Mouse (Mus musculus): ENCODE data around the gene Ctnnd2. TPM values are rescaled to one million over a fixed set of nuclear protein-coding genes. Genes with fewer than 3 reads are reported as not detected.

Gene Ctnnd2
- polyA plus RNA-seq, 1 experiment from 2014 or later: 81.5 TPM

GRCm38 (mm10) chr15:30276691-30277090 lies 104.3 kb downstream of the Ctnnd2 start:
- ATAC-seq (ENCODE audit: low read depth): no peak
- no peak overlapping the region for H3K4me2 ChIP-seq (ENCODE audit: low read depth, low read length)
- no peak overlapping the region for H3K27ac ChIP-seq (ENCODE audit: low read depth, low read length)
- no peak overlapping the region for H3K9ac ChIP-seq (replicated peaks; ENCODE audit: low read depth, low read length)
- no peaks in the 10 kb centered on the region for H3K36me3 ChIP-seq (ENCODE audit: control insufficient read depth, insufficient read depth, low read length)
- H3K4me1 ChIP-seq (ENCODE audit: control insufficient read depth, insufficient read depth, low read length): no peaks in the 10 kb centered on the region
- WGBS: 83% methylated on average over 4 of the region's 4 CpGs
- H3K4me3 ChIP-seq (ENCODE audit: low read depth, low read length): no peak overlapping the region
- H3K27me3 ChIP-seq (ENCODE audit: control insufficient read depth, insufficient read depth, low read length): no peaks in the 10 kb centered on the region
- H3K9me3 ChIP-seq (ENCODE audit: control insufficient read depth, low read length): no peaks in the 10 kb centered on the region

GRCm38 (mm10) chr15:30278610-30279009 lies 106.2 kb downstream of the Ctnnd2 start:
- no peaks in the 10 kb centered on the region for H3K36me3 ChIP-seq (ENCODE audit: control insufficient read depth, insufficient read depth, low read length)
- WGBS: 63% methylated on average over 4 of the region's 4 CpGs
- H3K4me1 ChIP-seq (ENCODE audit: control insufficient read depth, insufficient read depth, low read length): no peaks in the 10 kb centered on the region
- no peaks in the 10 kb centered on the region for H3K9me3 ChIP-seq (ENCODE audit: control insufficient read depth, low read length)
- H3K27me3 ChIP-seq (ENCODE audit: control insufficient read depth, insufficient read depth, low read length): no peaks in the 10 kb centered on the region
- H3K27ac ChIP-seq (ENCODE audit: low read depth, low read length): no peak overlapping the region
- no peak overlapping the region for H3K9ac ChIP-seq (replicated peaks; ENCODE audit: low read depth, low read length)
- no peak overlapping the region for H3K4me2 ChIP-seq (ENCODE audit: low read depth, low read length)
- ATAC-seq (ENCODE audit: low read depth): no peak
- H3K4me3 ChIP-seq (ENCODE audit: low read depth, low read length): no peak overlapping the region

- Histone ChIP-seq H3K4me2 (ENCODE audit: low read depth, low read length) (no peak overlapping the region), H3K4me3 (ENCODE audit: low read depth, low read length) (no peak overlapping the region), H3K36me3 (ENCODE audit: control insufficient read depth, insufficient read depth, low read length) (no peaks in the 10 kb centered on the region), H3K9ac (replicated peaks; ENCODE audit: low read depth, low read length) (no peak overlapping the region), H3K4me1 (ENCODE audit: control insufficient read depth, insufficient read depth, low read length) (no peaks in the 10 kb centered on the region; the same call in 1 of the 2 replicates), H3K27ac (ENCODE audit: low read depth, low read length) (no peak overlapping the region), H3K27me3 (ENCODE audit: control insufficient read depth, insufficient read depth, low read length) (no peaks in the 10 kb centered on the region), H3K9me3 (ENCODE audit: control insufficient read depth, low read length) (no peaks in the 10 kb centered on the region)
- WGBS: 81% methylated on average over 15 of the region's 15 CpGs
- peak; percentile 4; the same call in 1 of the 2 replicates for ATAC-seq (ENCODE audit: low read depth)
Measured at GRCm38 (mm10) chr15:30285572-30286244, 113.3 kb downstream of the Ctnnd2 start.

GRCm38 (mm10) chr15:30286245-30286642 lies 113.9 kb downstream of the Ctnnd2 start:
- no peak overlapping the region for H3K27ac ChIP-seq (ENCODE audit: low read depth, low read length)
- H3K4me3 ChIP-seq (ENCODE audit: low read depth, low read length): no peak overlapping the region
- no peak overlapping the region for H3K9ac ChIP-seq (replicated peaks; ENCODE audit: low read depth, low read length)
- no peaks in the 10 kb centered on the region for H3K36me3 ChIP-seq (ENCODE audit: control insufficient read depth, insufficient read depth, low read length)
- WGBS: 74% methylated on average over 7 of the region's 7 CpGs
- 0 out of 2 replicates have a peak, but pooled peaks have one; percentile 38 for ATAC-seq (ENCODE audit: low read depth)
- no peaks in the 10 kb centered on the region for H3K27me3 ChIP-seq (ENCODE audit: control insufficient read depth, insufficient read depth, low read length)
- H3K4me1 ChIP-seq (ENCODE audit: control insufficient read depth, insufficient read depth, low read length): no peaks in the 10 kb centered on the region; the same call in 1 of the 2 replicates
- no peak overlapping the region for H3K4me2 ChIP-seq (ENCODE audit: low read depth, low read length)
- no peaks in the 10 kb centered on the region for H3K9me3 ChIP-seq (ENCODE audit: control insufficient read depth, low read length)

- Histone ChIP-seq H3K4me1 (ENCODE audit: control insufficient read depth, insufficient read depth, low read length) (no peaks in the 10 kb centered on the region), H3K27ac (ENCODE audit: low read depth, low read length) (no peak overlapping the region), H3K36me3 (ENCODE audit: control insufficient read depth, insufficient read depth, low read length) (no peaks in the 10 kb centered on the region), H3K4me3 (ENCODE audit: low read depth, low read length) (no peak overlapping the region), H3K9ac (replicated peaks; ENCODE audit: low read depth, low read length) (no peak overlapping the region), H3K9me3 (ENCODE audit: control insufficient read depth, low read length) (no peaks in the 10 kb centered on the region), H3K27me3 (ENCODE audit: control insufficient read depth, insufficient read depth, low read length) (no peaks in the 10 kb centered on the region), H3K4me2 (ENCODE audit: low read depth, low read length) (no peak overlapping the region)
- ATAC-seq (ENCODE audit: low read depth): no peak
- 73% methylated on average over 2 of the region's 2 CpGs for WGBS
Measured at GRCm38 (mm10) chr15:30302824-30303223, 130.4 kb downstream of the Ctnnd2 start.

- H3K4me2 ChIP-seq (ENCODE audit: low read depth, low read length): no peak overlapping the region
- H3K36me3 ChIP-seq (ENCODE audit: control insufficient read depth, insufficient read depth, low read length): no peaks in the 10 kb centered on the region
- no peak for ATAC-seq (ENCODE audit: low read depth)
- H3K9me3 ChIP-seq (ENCODE audit: control insufficient read depth, low read length): no peaks in the 10 kb centered on the region
- WGBS: 86% methylated on average over 7 of the region's 7 CpGs
- H3K9ac ChIP-seq (replicated peaks; ENCODE audit: low read depth, low read length): no peak overlapping the region
- H3K27me3 ChIP-seq (ENCODE audit: control insufficient read depth, insufficient read depth, low read length): no peaks in the 10 kb centered on the region
- no peak overlapping the region for H3K4me3 ChIP-seq (ENCODE audit: low read depth, low read length)
- no peak overlapping the region for H3K27ac ChIP-seq (ENCODE audit: low read depth, low read length)
- H3K4me1 ChIP-seq (ENCODE audit: control insufficient read depth, insufficient read depth, low read length): no peaks in the 10 kb centered on the region
Measured at GRCm38 (mm10) chr15:30306437-30306836, 134.0 kb downstream of the Ctnnd2 start.

- no peak overlapping the region for H3K4me2 ChIP-seq (ENCODE audit: low read depth, low read length)
- no peaks in the 10 kb centered on the region for H3K4me1 ChIP-seq (ENCODE audit: control insufficient read depth, insufficient read depth, low read length)
- H3K27me3 ChIP-seq (ENCODE audit: control insufficient read depth, insufficient read depth, low read length): no peaks in the 10 kb centered on the region
- H3K4me3 ChIP-seq (ENCODE audit: low read depth, low read length): no peak overlapping the region
- ATAC-seq (ENCODE audit: low read depth): no peak
- H3K9ac ChIP-seq (replicated peaks; ENCODE audit: low read depth, low read length): no peak overlapping the region
- no peaks in the 10 kb centered on the region for H3K36me3 ChIP-seq (ENCODE audit: control insufficient read depth, insufficient read depth, low read length)
- WGBS: 86% methylated on average over 2 of the region's 2 CpGs
- H3K27ac ChIP-seq (ENCODE audit: low read depth, low read length): no peak overlapping the region
- no peaks in the 10 kb centered on the region; the same call in 1 of the 2 replicates for H3K9me3 ChIP-seq (ENCODE audit: control insufficient read depth, low read length)
Measured at GRCm38 (mm10) chr15:30322543-30322942, 150.2 kb downstream of the Ctnnd2 start.

GRCm38 (mm10) chr15:30333336-30334310 lies 161.2 kb downstream of the Ctnnd2 start:
- ATAC-seq (ENCODE audit: low read depth): no peak
- H3K9ac ChIP-seq (replicated peaks; ENCODE audit: low read depth, low read length): no peak overlapping the region
- no peaks in the 10 kb centered on the region for H3K36me3 ChIP-seq (ENCODE audit: control insufficient read depth, insufficient read depth, low read length)
- no peak overlapping the region for H3K27ac ChIP-seq (ENCODE audit: low read depth, low read length)
- no peak overlapping the region for H3K4me2 ChIP-seq (ENCODE audit: low read depth, low read length)
- no peaks in the 10 kb centered on the region for H3K9me3 ChIP-seq (ENCODE audit: control insufficient read depth, low read length)
- H3K4me3 ChIP-seq (ENCODE audit: low read depth, low read length): no peak overlapping the region
- 73% methylated on average over 2 of the region's 2 CpGs for WGBS
- H3K27me3 ChIP-seq (ENCODE audit: control insufficient read depth, insufficient read depth, low read length): no peaks in the 10 kb centered on the region
- H3K4me1 ChIP-seq (ENCODE audit: control insufficient read depth, insufficient read depth, low read length): no peaks in the 10 kb centered on the region
